Mouse (Mus musculus): ENCODE results near the gene Sh3bgrl2. TPM values are rescaled to one million over a fixed set of nuclear protein-coding genes. Genes with fewer than 3 reads are reported as not detected.

Gene Sh3bgrl2
- total RNA-seq, 2 experiments from 2014 or later = 5.8 to 6.4 TPM

DNA sequence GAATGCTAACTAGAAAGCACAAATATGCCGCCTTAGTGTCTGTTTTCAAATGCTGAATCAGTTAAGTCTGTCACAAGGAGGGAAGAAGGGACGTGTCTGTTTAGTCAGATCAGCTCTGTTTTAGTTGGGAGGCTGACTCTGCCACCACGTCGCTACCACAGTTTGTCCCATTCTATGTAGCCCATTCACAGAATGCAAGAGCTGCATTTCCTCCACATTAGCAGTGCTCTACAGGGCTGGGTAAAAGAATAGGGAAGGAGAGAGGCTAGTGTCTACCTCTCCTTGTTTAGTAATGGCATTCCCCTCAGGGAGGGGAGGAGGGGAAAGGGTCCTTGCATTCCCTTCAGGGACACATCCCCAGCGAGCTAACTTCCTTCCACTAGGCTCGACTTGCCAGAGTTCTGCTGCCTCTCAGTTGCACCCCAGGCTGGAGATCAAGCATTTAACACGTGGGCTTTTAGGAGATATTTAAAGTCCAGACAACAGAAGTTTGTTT is 68.5 kb downstream of the Sh3bgrl2 start:
- intact Hi-C loops (cut with DNase I) = no loop called here
- DNase-seq = no peak

DNA sequence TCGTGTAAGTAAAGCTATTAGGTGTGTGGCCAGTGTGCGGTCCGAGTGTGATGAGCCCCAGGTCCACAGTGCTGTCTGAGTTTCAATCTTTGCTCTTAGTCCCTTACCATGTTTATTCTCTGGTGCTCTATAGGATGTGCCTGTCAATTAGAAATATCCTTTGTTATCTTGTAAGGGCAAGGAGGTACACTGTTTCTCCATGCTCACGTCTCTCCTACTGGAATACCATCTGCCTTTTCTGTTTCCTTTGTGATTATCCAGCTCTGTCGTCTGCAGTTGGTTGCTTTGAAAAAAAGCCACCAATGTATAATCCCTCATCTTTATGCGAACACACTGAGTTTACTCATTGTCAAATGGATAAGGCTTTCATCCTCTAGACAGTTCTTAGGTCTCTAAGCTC is 75.3 kb downstream of the Sh3bgrl2 start:
- no peak for DNase-seq
- intact Hi-C loops (cut with DNase I) = no loop called here

DNA sequence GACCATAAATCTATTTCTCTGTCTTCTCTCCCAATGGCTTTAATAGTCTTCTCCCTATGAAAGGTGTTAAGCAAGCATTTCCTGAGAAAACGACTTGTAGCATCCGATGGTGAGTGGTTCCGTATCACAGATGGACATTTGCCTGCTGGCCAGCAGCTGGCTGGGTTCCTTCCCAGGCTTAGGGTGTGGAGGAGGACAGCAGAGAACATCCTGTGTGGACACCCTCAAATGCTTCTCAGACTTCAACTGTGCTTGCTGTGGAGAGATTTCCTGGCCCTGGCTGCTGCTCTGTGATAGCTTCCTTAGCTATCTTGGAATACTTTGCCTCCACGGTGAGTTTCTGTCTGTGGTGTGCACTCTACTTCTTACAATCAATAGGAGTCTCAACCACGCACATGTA is 76.1 kb downstream of the Sh3bgrl2 start:
- intact Hi-C loops (cut with DNase I) = no loop called here
- peak; percentile 17 to 25 for DNase-seq

DNA sequence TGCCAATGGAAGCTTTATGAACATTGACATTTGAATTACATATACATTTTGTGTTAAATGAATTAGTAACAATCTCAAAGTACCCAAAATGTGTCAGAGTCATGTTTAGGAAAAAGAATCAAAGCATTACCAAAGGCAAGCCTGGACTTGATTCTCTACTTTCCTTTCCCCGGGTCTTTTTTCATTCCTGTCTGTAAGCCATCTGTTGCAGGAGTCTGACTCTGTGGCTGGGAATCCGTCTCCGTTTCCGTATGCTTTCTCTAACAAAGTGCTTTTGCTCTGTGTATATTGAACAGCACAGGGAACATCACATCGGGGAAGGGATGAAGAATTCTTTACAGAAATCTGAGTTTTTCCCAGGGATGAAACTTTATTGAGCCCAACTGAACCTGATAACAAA is 77.0 kb downstream of the Sh3bgrl2 start:
- intact Hi-C loops (cut with DNase I) = no loop called here
- no peak for DNase-seq

DNA sequence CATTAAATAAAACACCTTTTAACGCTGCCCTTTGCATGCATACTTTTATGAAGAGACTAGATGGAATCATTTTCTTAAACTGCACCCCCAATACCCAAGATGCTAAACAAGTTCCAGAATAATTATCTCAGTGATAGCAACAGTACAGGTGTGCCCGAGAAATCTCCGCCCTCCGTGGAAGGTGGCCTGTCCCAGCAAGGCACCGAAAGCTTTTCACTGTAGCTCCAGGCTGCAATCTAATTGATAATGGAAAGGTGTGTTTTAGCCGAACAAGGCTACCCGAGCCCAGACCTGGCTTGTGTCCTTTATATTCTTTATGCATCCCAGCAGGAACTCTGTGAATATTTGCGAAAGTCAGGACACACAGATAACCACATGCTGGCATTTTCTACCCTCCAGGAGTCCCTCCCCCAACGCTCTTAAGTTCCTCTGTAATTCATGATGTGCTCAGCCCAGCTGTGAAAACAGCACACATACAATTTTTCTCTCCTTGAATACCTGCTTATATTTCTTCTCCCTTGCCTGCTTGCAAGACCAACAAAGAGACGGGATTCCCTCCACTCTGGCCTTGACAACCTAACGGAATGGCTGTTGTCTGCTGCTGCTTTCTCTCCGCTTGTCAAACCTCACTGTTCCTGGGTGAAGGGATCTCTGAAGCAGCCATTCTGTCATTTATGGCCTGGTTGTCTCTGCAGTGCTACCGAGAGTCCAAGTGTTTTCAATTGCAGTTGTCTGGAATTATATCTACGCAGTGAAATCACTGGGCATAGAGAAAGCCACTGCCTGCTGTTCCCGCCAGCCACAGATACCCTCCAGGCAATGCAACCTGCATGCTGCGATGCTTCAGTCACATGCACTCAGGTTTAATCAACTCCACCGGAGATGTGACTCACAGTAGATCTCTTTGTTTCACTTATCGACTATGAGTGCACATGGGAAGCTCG is 80.8 kb downstream of the Sh3bgrl2 start:
- DNase-seq = no peak
- intact Hi-C loops (cut with DNase I) = no loop called here

DNA sequence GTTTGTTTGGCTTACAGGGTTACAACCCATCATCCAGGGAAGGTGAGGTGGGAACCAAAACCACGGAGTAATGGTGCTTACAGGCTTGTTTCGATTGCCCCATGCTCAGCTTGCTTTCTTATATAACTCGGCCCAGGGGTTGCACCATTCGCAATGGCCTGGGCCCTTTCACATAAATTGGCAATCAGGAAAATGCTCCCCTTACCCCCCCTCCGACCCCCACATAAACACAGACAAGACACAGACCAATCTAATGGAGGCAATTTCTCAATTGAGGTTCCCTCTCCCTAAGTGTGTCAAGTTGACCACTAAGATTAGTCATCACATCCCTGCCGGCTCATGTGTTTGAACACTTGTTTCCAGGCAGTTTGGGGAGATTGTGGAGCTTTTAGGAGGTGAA is 82.2 kb downstream of the Sh3bgrl2 start:
- intact Hi-C loops (cut with DNase I) = no loop called here
- DNase-seq = no peak

DNA sequence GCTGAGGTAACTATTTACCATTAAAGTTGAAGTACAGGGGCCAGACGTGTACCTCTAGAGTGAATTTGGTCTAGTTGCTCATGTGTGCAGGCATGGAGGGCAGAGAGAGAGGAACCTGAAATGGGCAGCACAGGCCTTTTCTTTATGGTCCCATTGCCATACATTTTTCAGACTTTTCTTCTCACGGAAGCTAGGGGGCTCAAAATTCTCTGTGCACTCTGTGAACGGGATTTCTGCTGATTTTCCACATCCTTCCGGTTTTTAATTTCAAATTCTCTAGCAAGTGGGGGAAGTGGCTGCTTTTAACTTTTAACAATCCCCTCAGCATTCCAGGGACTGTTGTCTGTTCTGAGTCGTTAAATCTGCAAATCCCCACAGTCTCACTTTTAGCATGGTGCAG is 83.8 kb downstream of the Sh3bgrl2 start:
- intact Hi-C loops (cut with DNase I) = no loop called here
- DNase-seq = no peak

DNA sequence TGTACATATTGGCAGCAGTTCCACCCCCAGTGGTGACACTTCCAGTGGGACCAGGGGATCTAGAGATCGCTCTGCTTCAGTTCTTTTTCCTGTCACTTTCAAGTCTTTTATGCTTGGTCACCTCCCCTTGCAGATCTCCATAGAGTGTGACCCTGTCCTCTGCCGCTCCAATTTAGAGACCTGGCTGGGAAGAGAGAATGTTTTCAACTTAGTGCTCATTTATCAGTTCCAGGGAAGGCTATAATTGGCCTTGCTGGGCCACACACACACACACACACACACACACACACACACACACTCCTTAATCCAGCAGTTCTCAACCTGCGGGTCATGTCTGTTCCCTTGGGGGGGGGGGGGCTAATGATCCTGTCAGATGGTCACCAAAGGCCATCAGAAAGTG is 86.6 kb downstream of the Sh3bgrl2 start:
- DNase-seq = no peak
- intact Hi-C loops (cut with DNase I) = no loop called here

DNA sequence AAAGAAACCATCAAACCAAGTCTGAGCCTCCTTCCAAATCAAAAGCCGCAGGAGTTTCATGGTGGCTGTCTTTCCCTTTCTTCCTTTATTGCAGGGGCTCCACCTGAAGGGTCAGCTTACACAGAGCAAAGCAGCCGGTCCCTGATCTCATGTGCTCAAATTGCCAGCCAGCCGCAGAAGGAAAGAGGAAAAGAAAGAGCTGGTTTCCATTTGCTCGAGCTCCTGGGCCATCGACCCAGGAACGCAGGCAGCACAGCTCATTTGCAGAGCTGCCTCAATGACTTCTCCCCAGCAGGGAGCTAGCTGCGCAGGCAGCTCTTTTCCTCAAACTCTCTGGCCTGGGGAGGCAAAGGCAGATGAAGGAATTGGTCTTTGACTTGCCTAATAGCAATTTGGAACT is 87.9 kb downstream of the Sh3bgrl2 start:
- intact Hi-C loops (cut with DNase I) = no loop called here
- DNase-seq = no peak

DNA sequence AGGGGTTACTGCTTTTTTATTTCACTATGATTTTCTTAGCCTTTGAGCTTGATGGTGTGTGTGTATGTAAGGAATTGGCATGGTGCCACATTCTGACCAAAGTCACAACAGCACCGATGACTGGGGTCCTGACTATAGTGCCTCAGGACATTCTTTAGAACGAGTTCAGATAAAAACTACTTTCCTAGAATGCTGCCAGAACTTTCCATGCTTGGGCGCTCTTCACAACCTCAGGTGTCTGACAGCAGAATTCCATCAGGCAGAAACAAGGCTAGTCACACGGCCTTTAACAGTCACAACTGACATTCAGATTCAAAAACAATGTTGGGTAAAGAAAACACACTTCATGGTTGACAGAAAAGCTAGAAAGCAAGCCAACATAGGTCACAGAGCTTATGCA is 95.0 kb downstream of the Sh3bgrl2 start:
- no peak for DNase-seq
- intact Hi-C loops (cut with DNase I) = no loop called here

DNA sequence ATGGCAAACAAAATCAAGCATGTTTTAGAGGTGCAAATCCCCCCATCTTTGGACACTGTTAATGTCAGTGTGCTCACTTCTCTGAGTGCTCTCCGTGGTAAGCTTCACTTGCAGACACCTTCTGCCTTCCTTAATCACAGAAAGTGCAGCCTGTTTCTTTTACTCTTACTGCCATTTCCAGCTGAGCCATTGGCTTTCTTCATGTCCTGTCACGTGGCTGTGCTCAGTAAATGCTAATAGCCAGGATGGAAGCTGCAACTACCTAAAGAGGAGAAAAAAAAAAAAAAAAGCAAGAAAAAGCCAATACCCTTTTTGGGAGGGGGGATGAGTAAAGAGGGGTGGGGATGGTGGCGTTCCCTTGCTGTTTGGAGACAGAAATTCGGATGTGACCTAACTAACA is 95.7 kb downstream of the Sh3bgrl2 start:
- no peak for DNase-seq
- intact Hi-C loops (cut with DNase I) = no loop called here

DNA sequence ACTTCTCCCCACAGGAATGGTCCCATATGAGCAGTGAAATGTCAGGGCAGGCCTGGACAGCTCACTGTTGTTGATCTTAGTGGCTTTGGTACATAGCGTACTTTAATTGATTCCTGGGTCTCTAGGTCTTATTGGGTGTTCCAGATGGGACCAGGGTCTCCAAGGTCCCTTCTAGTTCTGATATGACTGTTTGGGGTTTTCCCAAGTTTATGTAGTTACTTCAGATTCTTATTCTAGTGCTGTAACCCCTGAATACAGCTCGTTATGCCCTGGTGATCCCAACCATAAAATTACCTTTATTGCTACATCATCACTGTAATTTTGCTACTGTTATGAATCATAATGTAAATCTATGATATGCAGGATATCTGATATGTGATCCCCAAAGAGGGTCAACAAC is 98.1 kb downstream of the Sh3bgrl2 start:
- intact Hi-C loops (cut with DNase I) = no loop called here
- DNase-seq = no peak

DNA sequence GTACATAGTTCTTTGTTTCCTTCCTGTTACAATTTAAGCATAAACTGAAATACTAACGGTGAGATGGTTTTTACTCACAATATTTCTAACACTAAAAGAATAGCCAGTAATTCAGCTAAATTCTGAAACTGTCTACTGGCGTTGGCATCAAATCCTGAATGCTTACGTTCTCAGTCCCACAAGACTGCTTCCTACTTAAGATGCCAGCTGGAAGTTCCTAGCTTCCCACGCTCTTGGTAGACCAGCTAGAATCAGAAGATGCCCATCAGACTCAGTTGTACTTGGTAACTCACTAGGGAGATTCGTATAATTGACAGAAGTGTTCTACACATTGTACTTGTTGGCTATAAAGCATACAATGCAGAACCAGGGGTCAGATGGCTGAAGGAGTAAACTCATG is 98.6 kb downstream of the Sh3bgrl2 start:
- intact Hi-C loops (cut with DNase I) = no loop called here
- DNase-seq = no peak

DNA sequence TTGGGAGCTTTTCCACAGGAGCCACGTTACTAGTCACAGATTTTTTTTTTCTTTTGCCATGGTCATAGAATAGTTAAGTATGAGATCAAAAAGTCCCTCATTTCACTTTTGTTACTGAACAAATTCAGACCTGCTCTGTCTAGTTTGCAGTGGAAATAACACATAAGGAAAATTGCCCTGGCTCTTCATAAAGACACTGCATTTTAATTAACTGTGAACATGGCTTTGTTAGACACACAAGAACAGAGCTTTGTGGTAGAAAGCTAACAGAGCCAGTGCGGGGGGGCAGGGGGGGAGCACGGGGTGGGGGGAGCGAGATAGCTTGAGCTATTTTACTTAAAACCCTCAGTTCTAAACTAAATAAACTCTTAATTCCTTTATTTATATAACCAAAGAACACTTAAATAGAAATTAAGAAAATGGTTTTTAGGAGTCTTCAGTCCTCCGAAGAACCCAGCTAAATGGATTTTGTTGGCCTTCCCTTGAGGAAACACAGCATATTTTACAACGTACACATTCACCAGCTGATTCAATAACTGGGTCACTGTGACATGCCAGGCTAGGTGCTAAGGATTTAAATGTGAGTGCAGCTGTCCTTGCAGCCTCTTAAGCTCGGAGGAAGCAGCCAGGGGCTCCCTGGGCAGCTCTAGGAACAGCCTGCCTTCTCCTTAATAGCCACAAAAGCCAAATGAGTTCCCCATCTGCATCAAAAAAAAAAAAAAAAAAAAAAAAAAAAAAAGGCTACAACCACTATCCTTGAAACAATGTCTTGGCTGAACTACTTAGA is 100.0 kb downstream of the Sh3bgrl2 start:
- no peak for DNase-seq
- intact Hi-C loops (cut with DNase I) = no loop called here

DNA sequence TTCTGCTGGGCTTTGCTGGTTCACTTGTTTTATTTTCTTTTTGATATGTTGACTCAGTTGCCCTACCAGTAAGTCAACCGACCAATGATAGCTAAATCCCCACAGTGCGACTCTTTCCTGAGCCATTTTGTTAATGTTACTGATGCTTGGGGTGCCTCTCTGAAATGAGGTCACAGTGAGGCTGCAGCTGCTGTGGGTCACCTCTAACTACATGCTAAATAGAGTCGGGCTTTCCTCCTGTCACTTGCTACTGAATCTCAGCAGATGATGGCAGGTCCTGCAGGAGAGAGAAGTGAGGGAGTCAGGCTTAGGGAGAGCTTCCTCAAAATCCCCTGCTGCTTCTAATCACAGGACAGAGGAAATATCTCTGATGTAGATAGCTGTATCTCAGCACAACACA is 100.6 kb downstream of the Sh3bgrl2 start:
- no peak for DNase-seq
- intact Hi-C loops (cut with DNase I) = no loop called here

DNA sequence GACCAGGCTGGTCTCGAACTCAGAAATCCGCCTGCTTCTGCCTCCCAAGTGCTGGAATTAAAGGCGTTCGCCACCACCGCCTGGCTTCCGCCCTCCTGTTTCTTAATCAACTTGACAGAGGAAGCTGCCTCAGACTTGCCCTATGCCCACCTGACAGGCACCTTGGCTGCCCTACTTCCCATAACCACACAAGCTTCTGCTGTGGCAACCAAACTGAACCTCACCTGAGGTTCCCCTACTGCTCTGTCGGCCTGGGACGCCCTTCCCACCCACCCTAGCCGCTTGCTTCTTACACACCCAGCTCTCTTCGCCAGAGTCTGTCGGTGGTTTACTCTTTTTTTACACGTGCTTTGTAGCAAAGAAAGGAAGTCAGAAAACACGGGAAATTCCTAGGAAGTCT is 103.9 kb downstream of the Sh3bgrl2 start:
- DNase-seq = no peak
- intact Hi-C loops (cut with DNase I) = loop anchor here (2.0 kb wide), 1 partner anchor 39 kb away; no protein-coding TSS in a partner anchor

DNA sequence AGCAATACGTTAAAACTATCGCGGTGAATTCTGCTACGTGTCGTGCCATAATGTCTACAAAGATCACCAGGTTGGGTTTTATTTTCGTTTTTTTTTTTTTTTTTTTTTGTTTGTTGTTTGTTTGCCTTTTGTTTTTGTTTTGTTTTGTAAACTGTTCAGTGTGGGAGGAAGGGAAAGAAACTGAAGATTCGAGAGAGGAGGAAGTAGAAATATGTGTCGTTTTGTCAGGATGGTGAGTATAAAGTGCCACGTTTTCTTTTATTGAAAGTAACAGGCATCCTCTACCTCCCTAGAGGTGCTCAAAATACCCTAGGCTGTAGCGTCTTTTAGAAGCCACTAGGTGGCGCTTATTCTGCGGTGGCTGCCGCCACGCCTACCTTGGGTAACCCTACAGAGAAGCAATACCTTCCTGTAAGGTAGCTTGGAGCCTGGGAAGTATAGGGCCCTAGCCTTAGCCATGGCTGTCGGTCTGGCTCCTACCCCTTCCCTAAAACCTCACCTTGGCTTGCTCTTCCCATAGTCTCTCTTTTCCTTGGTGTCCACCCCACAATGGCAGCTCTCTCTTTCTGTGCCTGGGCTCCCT is 104.6 kb downstream of the Sh3bgrl2 start:
- intact Hi-C loops (cut with DNase I) = loop anchor here (2.0 kb wide), 1 partner anchor 38 kb away; no protein-coding TSS in a partner anchor
- no peak for DNase-seq

DNA sequence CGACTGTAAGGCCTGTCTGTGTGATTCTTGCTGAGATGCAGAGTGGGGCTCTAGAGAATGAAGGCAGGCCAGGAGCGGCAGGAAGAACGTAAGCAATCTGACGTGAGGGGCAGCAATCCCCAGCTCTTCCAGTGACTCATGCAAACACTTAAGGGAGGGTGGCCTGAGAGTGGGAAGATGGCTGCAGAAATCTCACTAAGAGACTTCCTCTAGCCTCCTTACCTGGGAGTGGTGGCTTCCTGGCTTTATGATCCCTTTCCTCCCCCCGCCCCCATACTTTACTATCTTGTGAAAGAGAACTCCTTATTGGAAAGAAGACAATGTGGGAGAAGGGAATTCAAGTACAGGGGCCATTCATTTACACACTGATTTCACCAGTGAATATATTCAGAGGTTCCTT is 106.5 kb downstream of the Sh3bgrl2 start:
- intact Hi-C loops (cut with DNase I) = no loop called here
- DNase-seq = peak in 1 of 2 experiments; percentile 11

DNA sequence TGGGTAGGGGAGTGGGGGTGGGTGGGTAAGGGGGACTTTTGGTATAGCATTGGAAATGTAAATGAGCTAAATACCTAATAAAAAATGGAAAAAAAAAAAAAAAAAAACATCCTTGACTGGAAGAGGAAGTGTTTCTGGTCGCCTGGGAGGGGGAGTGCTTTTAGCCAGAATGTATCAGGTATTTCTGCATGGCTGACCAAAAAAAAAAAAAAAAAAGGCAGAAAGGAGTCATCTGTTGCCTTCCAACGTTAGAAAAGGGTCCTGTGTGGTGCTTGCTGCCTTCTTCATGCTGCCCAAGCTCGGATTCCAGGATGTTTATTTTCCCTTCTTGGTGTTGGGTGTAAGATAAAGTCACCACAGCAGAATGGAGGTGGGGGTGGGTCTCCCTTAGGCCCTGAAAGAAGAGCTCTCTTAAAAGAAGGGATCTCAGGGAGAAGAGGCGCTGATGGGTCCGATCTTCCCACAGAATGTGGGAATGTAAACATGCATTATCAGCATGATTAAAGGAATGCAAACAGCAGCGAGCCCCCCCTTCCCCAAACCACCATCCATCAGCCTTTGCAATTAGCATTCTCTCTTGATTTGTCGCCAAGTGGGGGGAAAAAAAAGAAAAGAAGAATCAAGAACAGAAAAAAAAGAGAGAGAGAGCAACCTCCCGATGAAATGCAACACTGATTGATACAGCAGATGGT is 109.0 kb downstream of the Sh3bgrl2 start:
- DNase-seq = no peak
- intact Hi-C loops (cut with DNase I) = no loop called here

DNA sequence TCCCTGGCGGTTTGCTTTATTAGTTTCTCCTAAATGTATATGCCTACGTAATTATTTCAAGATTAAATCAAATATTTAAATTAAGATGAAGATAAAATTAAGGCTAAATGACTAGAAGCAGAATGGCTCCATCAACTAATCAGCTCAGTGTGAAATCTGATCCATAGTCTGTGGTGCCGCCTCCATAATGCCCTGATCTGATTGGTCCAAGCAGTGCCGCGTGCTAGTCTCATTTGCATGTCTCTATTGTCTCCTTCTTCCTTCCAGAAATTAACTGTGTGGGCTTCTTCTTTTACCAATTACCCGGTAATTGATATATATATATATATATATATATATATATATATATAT is 109.5 kb downstream of the Sh3bgrl2 start:
- no peak for DNase-seq
- intact Hi-C loops (cut with DNase I) = no loop called here

DNA sequence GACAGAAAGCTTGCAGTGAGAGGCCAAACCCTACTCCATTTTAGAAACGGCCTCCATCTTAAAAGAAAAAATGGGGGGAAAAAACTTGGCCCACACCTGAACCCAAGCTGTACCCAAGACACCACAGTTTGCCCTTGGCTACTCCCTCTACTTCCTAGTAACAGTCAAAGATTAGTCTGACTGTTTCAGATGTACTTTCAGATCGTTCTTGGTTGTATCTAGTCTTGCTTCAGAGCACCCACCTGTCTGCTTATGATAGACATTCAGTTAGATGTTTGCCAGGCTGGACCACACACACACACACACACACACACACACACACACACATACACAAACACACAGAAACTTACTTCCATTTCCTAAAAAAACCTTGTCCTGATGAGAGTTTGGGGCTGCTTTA is 111.0 kb downstream of the Sh3bgrl2 start:
- intact Hi-C loops (cut with DNase I) = no loop called here

More for the DNA sequence above, 111.0 kb downstream of the Sh3bgrl2 start:
- DNase-seq = no peak

Data from heart, postnatal 10 days (tissue).